Mouse (Mus musculus): ENCODE results near the gene Gstm7. TPM values are rescaled to one million over a fixed set of nuclear protein-coding genes. Genes with fewer than 3 reads are reported as not detected.

The Gstm7 gene
- total and polyA plus RNA-seq, 3 experiments, result not detected

DNA sequence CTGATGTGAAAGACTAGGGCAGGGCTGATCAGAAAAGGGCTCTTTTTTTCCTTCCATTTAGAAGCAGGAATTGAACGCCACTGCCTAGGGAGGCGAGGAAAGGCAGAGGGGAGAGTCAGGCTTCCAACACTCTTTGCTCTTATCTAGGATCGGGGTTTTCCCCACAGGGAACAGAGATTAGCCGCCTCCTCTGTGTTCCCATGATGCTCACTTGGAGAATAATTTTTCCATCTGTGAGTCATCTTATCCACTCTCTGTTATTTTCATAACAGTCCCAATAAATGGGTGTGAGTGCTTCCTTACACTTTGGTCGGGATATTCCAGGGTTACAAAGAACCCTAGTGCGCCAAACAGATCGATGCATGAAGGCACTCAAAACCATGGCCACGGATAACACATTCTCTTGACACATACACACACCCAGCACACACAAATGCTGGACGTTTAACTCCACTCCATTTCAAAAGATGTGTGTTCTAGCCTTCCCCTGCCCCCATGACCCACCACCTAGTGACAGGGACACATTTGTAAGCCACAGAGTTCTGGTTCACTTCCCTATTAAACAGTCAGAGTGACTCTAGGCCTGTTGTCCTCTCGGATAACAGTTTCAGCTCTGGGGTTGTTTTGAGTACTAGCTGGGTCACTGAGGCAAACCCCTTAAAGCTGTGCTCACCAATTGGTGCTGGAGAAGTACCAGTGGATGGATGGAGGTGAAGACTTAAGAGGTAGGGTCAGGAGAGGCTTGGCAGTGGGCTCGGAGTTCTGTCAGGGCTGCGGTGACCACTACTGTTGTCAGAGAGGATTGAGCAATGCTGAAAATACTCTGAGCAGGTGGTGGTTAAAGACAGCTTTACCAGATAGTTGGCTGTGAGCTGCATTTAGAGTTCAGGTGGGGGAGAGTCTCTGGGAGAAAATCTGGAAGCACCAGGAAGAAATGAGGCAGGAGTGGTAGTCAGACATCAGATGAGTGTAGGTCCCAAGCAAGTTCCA is 53.6 kb downstream of the Gstm7 start:
- Histone ChIP-seq H3K9me3 (replicated peaks) (no peaks in the 10 kb centered on the region), H3K27me3 (ENCODE audit: insufficient read depth, low read length) (peaks cover 9% of the 10 kb centered on the region), H3K36me3 (replicated peaks) (no peaks in the 10 kb centered on the region), H3K4me1 (ENCODE audit: insufficient read depth, low read depth, low read length) (no peaks in the 10 kb centered on the region), H3K4me3 (ENCODE audit: low read depth, low read length) (no peak overlapping the region)
- DNase-seq (ENCODE audit: low spot score), result no peak
- TF ChIP-seq TAL1 (conservative IDR thresholded peaks at IDR 0.05; ENCODE audit: low read depth, low read length) (no peak), POLR2AphosphoS5 (IDR thresholded peaks at IDR 0.05; ENCODE audit: insufficient replicate concordance, low read depth, low read length) (no peak), GATA2 (IDR thresholded peaks at IDR 0.05; ENCODE audit: borderline replicate concordance, low read depth, low read length) (no peak), GATA1 (IDR thresholded peaks at IDR 0.05; ENCODE audit: borderline replicate concordance, low read length) (no peak), CTCF (IDR thresholded peaks at IDR 0.05; ENCODE audit: low read depth, low read length) (no peak)
- ATAC-seq (ENCODE audit: extremely low read depth, insufficient number of reproducible peaks, low FRiP score, poor library complexity, severe bottlenecking), result no peak

DNA sequence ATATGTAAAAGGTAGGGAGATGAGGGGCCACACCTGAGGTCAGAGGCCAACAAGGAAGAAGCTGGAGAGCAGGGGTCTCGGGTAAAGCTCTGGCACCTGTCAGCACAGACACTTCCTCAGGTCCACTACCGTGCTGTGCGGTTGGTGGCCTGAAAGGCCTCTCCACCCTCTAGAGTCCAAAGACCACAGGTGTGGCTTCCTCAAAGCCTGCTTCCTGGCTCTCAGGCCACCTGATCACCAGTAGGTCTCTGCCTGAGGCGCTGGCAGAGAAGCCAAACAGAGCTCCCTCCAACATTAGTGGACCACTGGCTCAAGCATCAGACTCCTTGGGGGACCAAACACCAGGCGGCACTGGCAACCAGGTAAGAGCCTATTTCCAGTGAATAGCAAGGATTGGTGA is 54.6 kb downstream of the Gstm7 start, which contains the start of gene Eps8l3:
Eps8l3 (plus strand) TSS at position 225 of the 400 bp plus-strand sequence.
- Histone ChIP-seq H3K27me3 (ENCODE audit: insufficient read depth, low read length) (peaks cover 9% of the 10 kb centered on the region), H3K9me3 (replicated peaks) (no peaks in the 10 kb centered on the region), H3K4me3 (ENCODE audit: low read depth, low read length) (no peak within 1 kb of the TSS), H3K36me3 (replicated peaks) (no peaks in the 10 kb centered on the region), H3K4me1 (ENCODE audit: insufficient read depth, low read depth, low read length) (no peaks in the 10 kb centered on the region)
- TF ChIP-seq POLR2AphosphoS5 (IDR thresholded peaks at IDR 0.05; ENCODE audit: insufficient replicate concordance, low read depth, low read length) (no peak), CTCF (IDR thresholded peaks at IDR 0.05; ENCODE audit: low read depth, low read length) (no peak), GATA2 (IDR thresholded peaks at IDR 0.05; ENCODE audit: borderline replicate concordance, low read depth, low read length) (no peak), GATA1 (IDR thresholded peaks at IDR 0.05; ENCODE audit: borderline replicate concordance, low read length) (no peak), TAL1 (conservative IDR thresholded peaks at IDR 0.05; ENCODE audit: low read depth, low read length) (no peak)
- DNase-seq (ENCODE audit: low spot score) (no peak), ATAC-seq (ENCODE audit: extremely low read depth, insufficient number of reproducible peaks, low FRiP score, poor library complexity, severe bottlenecking) (no peak)

Other genes starting within 250 kb of the Gstm7 start
- 146 and 149 TPM in 2 replicates for gene Ahcyl1, start 235.3 kb downstream of the Gstm7 start, total RNA-seq (2014; fragmentation: Nextera tagmentation)
- 43.7 and 54.9 TPM in 2 replicates for gene Ahcyl1, start 235.3 kb downstream of the Gstm7 start, total RNA-seq (2017)
- gene Ahcyl1, start 235.3 kb downstream of the Gstm7 start, polyA plus RNA-seq (2012), result 18.2 and 21.4 TPM in 2 replicates
- not detected in 2 replicates for gene Csf1, start 171.3 kb downstream of the Gstm7 start, total RNA-seq (2014; fragmentation: Nextera tagmentation)
- 0.06 and 0.11 TPM in 2 replicates for gene Csf1, start 171.3 kb downstream of the Gstm7 start, total RNA-seq (2017)
- 0.03 TPM in 1 of 2 replicates, not detected in the other for gene Csf1, start 171.3 kb downstream of the Gstm7 start, polyA plus RNA-seq (2012)
- gene Eps8l3, start 54.6 kb downstream of the Gstm7 start, total RNA-seq (2014; fragmentation: Nextera tagmentation), result not detected in 2 replicates
- gene Eps8l3, start 54.6 kb downstream of the Gstm7 start, total RNA-seq (2017), result 0.06 TPM in 1 of 2 replicates, not detected in the other
- gene Eps8l3, start 54.6 kb downstream of the Gstm7 start, polyA plus RNA-seq (2012), result not detected in 2 replicates
- not detected in 2 replicates for gene Gstm5, start 36.0 kb downstream of the Gstm7 start, total RNA-seq (2014; fragmentation: Nextera tagmentation)
- not detected in 2 replicates for gene Gstm5, start 36.0 kb downstream of the Gstm7 start, total RNA-seq (2017)
- gene Gstm5, start 36.0 kb downstream of the Gstm7 start, polyA plus RNA-seq (2012), result not detected in 2 replicates
- not detected in 2 replicates for gene Gstm6, start 11.9 kb upstream of the Gstm7 start, total RNA-seq (2014; fragmentation: Nextera tagmentation)
- gene Gstm6, start 11.9 kb upstream of the Gstm7 start, total RNA-seq (2017), result 0.12 and 0.16 TPM in 2 replicates
- gene Gstm6, start 11.9 kb upstream of the Gstm7 start, polyA plus RNA-seq (2012), result not detected in 2 replicates
- gene Gstm3, start 37.5 kb upstream of the Gstm7 start, total RNA-seq (2014; fragmentation: Nextera tagmentation), result not detected in 2 replicates
- not detected in 2 replicates for gene Gstm3, start 37.5 kb upstream of the Gstm7 start, total RNA-seq (2017)
- gene Gstm3, start 37.5 kb upstream of the Gstm7 start, polyA plus RNA-seq (2012), result not detected in 2 replicates
- gene Gstm2, start 54.6 kb upstream of the Gstm7 start, total RNA-seq (2014; fragmentation: Nextera tagmentation), result not detected in 2 replicates
- not detected in 2 replicates for gene Gstm2, start 54.6 kb upstream of the Gstm7 start, total RNA-seq (2017)
- gene Gstm2, start 54.6 kb upstream of the Gstm7 start, polyA plus RNA-seq (2012), result not detected in 2 replicates
- not detected in 2 replicates for gene Gstm1, start 86.2 kb upstream of the Gstm7 start, total RNA-seq (2014; fragmentation: Nextera tagmentation)
- 0.12 TPM in 1 of 2 replicates, not detected in the other for gene Gstm1, start 86.2 kb upstream of the Gstm7 start, total RNA-seq (2017)
- gene Gstm1, start 86.2 kb upstream of the Gstm7 start, polyA plus RNA-seq (2012), result 0.53 and 0.63 TPM in 2 replicates
- gene Gstm4, start 113.1 kb upstream of the Gstm7 start, total RNA-seq (2014; fragmentation: Nextera tagmentation), result not detected in 2 replicates
- not detected in 2 replicates for gene Gstm4, start 113.1 kb upstream of the Gstm7 start, total RNA-seq (2017)
- gene Gstm4, start 113.1 kb upstream of the Gstm7 start, polyA plus RNA-seq (2012), result not detected in 2 replicates
- 169 and 188 TPM in 2 replicates for gene Ampd2, start 154.8 kb upstream of the Gstm7 start, total RNA-seq (2014; fragmentation: Nextera tagmentation)
- 81.6 and 85.9 TPM in 2 replicates for gene Ampd2, start 154.8 kb upstream of the Gstm7 start, total RNA-seq (2017)
- gene Ampd2, start 154.8 kb upstream of the Gstm7 start, polyA plus RNA-seq (2012), result 380 and 438 TPM in 2 replicates
- 9.0 and 10.2 TPM in 2 replicates for gene Gnat2, start 161.0 kb upstream of the Gstm7 start, total RNA-seq (2014; fragmentation: Nextera tagmentation)
- gene Gnat2, start 161.0 kb upstream of the Gstm7 start, total RNA-seq (2017), result 2.0 and 4.5 TPM in 2 replicates
- gene Gnat2, start 161.0 kb upstream of the Gstm7 start, polyA plus RNA-seq (2012), result 0.85 and 2.4 TPM in 2 replicates
- gene Gnai3, start 214.3 kb upstream of the Gstm7 start, total RNA-seq (2014; fragmentation: Nextera tagmentation), result 254 and 274 TPM in 2 replicates
- gene Gnai3, start 214.3 kb upstream of the Gstm7 start, total RNA-seq (2017), result 413 and 481 TPM in 2 replicates
- gene Gnai3, start 214.3 kb upstream of the Gstm7 start, polyA plus RNA-seq (2012), result 36.8 and 37.9 TPM in 2 replicates
- not detected in 2 replicates for gene Gpr61, start 223.1 kb upstream of the Gstm7 start, total RNA-seq (2014; fragmentation: Nextera tagmentation)
- under 0.01 and 0.11 TPM in 2 replicates for gene Gpr61, start 223.1 kb upstream of the Gstm7 start, total RNA-seq (2017)
- gene Gpr61, start 223.1 kb upstream of the Gstm7 start, polyA plus RNA-seq (2012), result not detected in 2 replicates